Comparison of ENCODE assay signal across 22 mouse cellular contexts in genomic region chr7:102664599-102664998, GRCm38 (mm10). TPM values are rescaled to one million over a fixed set of nuclear protein-coding genes. Genes with fewer than 3 reads are reported as not detected.
"Had no signal": no experiment of that assay in that cellular context is flagged by ENCODE, and none has a peak within 500 bp of the region (broad histone marks: within the 10 kb centered on the region; RNA-seq: fewer than 3 reads in every experiment).

Olfr556 (plus strand) TSS chr7:102664899.

- ATAC-seq: forebrain, embryonic 13.5 days; forebrain, embryonic 14.5 days; forebrain, embryonic 15.5 days; forebrain, embryonic 16.5 days; forebrain, postnatal 0 days had no signal

- DNase-seq: cerebellum, adult 9-11 months; cerebellum, postnatal 25 days; cerebellum, postnatal 36 days; gastrocnemius, adult 2 months; gastrocnemius, postnatal 10 days; gastrocnemius, postnatal 14 days; gastrocnemius, postnatal 25 days; gastrocnemius, postnatal 36 days; heart, adult 11 months; heart, adult 18-20 months; heart, adult 2 months had no signal

RNA-seq across cellular contexts. Expression of gene Olfr556, which starts in this region (rescaled TPM):
- total RNA-seq: common myeloid progenitor, adult 5-6 weeks; forebrain, postnatal 0 days; gastrocnemius, adult 18-20 months; gastrocnemius, adult 2 months; gastrocnemius, adult 8-10 months; gastrocnemius, postnatal 10 days; gastrocnemius, postnatal 14 days; gastrocnemius, postnatal 25 days; gastrocnemius, postnatal 36 days; gastrocnemius, postnatal 4 days; granulocyte monocyte progenitor cell, adult 5-6 weeks; heart, adult 18-20 months; heart, adult 2 months; heart, adult 8-10 months had no signal
